Mouse (Mus musculus) C2C12 (cell line): ENCODE results near the gene Tln1.

Source experiments
- CTCF ChIP-seq: IDR thresholded peaks from one replicate; pipeline ENCODE4 v1.5.1; 2011; ENCODE audit not compliant: control insufficient read depth, insufficient read depth, insufficient read length
- MAX ChIP-seq: IDR thresholded peaks from one replicate; pipeline ENCODE4 v1.6.1; 2011; ENCODE audit warnings: mild to moderate bottlenecking, control low read depth

DNA sequence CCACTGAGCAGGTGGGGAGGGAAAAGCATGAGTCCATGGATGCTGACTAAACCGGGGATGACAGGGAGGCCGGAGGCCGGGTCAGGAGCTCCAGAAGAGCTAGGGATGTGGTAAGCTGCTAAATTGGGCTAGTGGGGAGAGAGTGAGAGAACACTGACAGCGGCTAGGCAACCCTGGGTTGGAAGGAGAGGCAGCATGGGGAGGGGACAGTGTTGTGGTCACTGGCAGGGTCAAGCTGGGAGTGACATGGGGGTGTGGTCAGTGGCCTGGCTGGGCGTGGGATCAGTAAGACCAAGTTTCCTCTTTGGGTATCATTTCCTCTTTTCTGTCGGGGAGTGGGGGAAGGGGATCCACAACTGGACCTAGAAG, 2.3 kb downstream of the Tln1 start:
- TF ChIP-seq CTCF (no peak), MAX (peak; percentile 30)
